Mouse (Mus musculus): ENCODE measurements around the gene Mrps14. TPM values are rescaled to one million over a fixed set of nuclear protein-coding genes. Genes with fewer than 3 reads are reported as not detected.

Gene Mrps14
- polyA plus RNA-seq, 1 experiment, result 76.9 TPM

GRCm38 (mm10) chr1:160153480-160153879 is 41.5 kb upstream of the Mrps14 start, which contains the start of gene Tnn:
Gene Tnn, minus strand, starts transcription at chr1:160153580.
- Histone ChIP-seq H3K9me3 (replicated peaks; ENCODE audit: control insufficient read depth, insufficient read depth, low read length, poor library complexity, severe bottlenecking) (no peaks in the 10 kb centered on the region), H3K36me3 (ENCODE audit: control insufficient read depth, insufficient read depth, low read length, poor library complexity, severe bottlenecking) (no peaks in the 10 kb centered on the region), H3K27me3 (ENCODE audit: control insufficient read depth, insufficient read depth, low read length, poor library complexity, severe bottlenecking) (no peaks in the 10 kb centered on the region; the same call in 1 of the 2 replicates), H3K27ac (ENCODE audit: insufficient read depth, low read length) (no peak within 1 kb of the TSS), H3K4me1 (ENCODE audit: control insufficient read depth, insufficient read depth, low read length) (no peaks in the 10 kb centered on the region), H3K4me3 (ENCODE audit: low read depth, low read length) (no peak within 1 kb of the TSS), H3K9ac (ENCODE audit: low read depth, poor library complexity, severe bottlenecking) (no peak within 1 kb of the TSS)
- TF ChIP-seq POLR2A (IDR thresholded peaks at IDR 0.05; ENCODE audit: insufficient read depth, low read length), result no peak
- TF ChIP-seq CTCF (IDR thresholded peaks at IDR 0.05; ENCODE audit: low read depth, low read length), result no peak
- no peak for TF ChIP-seq EP300 (IDR thresholded peaks at IDR 0.05; ENCODE audit: insufficient read depth, low read depth, low read length)

DNA sequence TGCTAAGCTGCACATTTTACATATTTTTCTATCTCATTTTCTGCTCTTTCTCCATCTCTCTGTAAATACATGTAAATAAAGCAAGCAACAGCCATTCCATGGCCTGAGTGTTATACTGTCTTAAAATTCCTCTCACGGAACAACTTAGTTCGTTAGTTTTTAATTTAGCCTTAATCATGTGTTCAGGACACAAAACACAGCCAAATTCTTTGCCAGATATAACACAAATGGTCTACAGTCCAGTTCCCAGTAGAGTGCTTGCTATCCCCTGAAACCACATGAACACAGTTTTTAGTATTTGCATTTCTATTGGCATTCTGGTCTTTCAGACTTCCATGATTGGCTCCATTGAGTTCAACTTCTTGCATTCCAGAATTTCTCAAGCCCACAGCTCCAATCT is 36.8 kb upstream of the Mrps14 start:
- TF ChIP-seq EP300 (IDR thresholded peaks at IDR 0.05; ENCODE audit: insufficient read depth, low read depth, low read length), result no peak
- TF ChIP-seq POLR2A (IDR thresholded peaks at IDR 0.05; ENCODE audit: insufficient read depth, low read length), result no peak
- no peak for TF ChIP-seq CTCF (IDR thresholded peaks at IDR 0.05; ENCODE audit: low read depth, low read length)
- Histone ChIP-seq H3K27ac (ENCODE audit: insufficient read depth, low read length) (no peak overlapping the region), H3K36me3 (ENCODE audit: control insufficient read depth, insufficient read depth, low read length, poor library complexity, severe bottlenecking) (no peaks in the 10 kb centered on the region), H3K9ac (ENCODE audit: low read depth, poor library complexity, severe bottlenecking) (no peak overlapping the region), H3K27me3 (ENCODE audit: control insufficient read depth, insufficient read depth, low read length, poor library complexity, severe bottlenecking) (no peaks in the 10 kb centered on the region; the same call in 1 of the 2 replicates), H3K4me3 (ENCODE audit: low read depth, low read length) (no peak overlapping the region), H3K4me1 (ENCODE audit: control insufficient read depth, insufficient read depth, low read length) (no peaks in the 10 kb centered on the region), H3K9me3 (replicated peaks; ENCODE audit: control insufficient read depth, insufficient read depth, low read length, poor library complexity, severe bottlenecking) (no peaks in the 10 kb centered on the region)

GRCm38 (mm10) chr1:160166600-160166999 is 28.4 kb upstream of the Mrps14 start:
- TF ChIP-seq POLR2A (IDR thresholded peaks at IDR 0.05; ENCODE audit: insufficient read depth, low read length) (no peak), EP300 (IDR thresholded peaks at IDR 0.05; ENCODE audit: insufficient read depth, low read depth, low read length) (no peak), CTCF (IDR thresholded peaks at IDR 0.05; ENCODE audit: low read depth, low read length) (no peak)
- no peak overlapping the region for H3K9ac ChIP-seq (ENCODE audit: low read depth, poor library complexity, severe bottlenecking)
- no peak overlapping the region for H3K27ac ChIP-seq (ENCODE audit: insufficient read depth, low read length)
- H3K9me3 ChIP-seq (replicated peaks; ENCODE audit: control insufficient read depth, insufficient read depth, low read length, poor library complexity, severe bottlenecking), result no peaks in the 10 kb centered on the region
- no peaks in the 10 kb centered on the region for H3K36me3 ChIP-seq (ENCODE audit: control insufficient read depth, insufficient read depth, low read length, poor library complexity, severe bottlenecking)
- no peaks in the 10 kb centered on the region for H3K4me1 ChIP-seq (ENCODE audit: control insufficient read depth, insufficient read depth, low read length)
- H3K4me3 ChIP-seq (ENCODE audit: low read depth, low read length), result no peak overlapping the region
- no peaks in the 10 kb centered on the region for H3K27me3 ChIP-seq (ENCODE audit: control insufficient read depth, insufficient read depth, low read length, poor library complexity, severe bottlenecking)

DNA sequence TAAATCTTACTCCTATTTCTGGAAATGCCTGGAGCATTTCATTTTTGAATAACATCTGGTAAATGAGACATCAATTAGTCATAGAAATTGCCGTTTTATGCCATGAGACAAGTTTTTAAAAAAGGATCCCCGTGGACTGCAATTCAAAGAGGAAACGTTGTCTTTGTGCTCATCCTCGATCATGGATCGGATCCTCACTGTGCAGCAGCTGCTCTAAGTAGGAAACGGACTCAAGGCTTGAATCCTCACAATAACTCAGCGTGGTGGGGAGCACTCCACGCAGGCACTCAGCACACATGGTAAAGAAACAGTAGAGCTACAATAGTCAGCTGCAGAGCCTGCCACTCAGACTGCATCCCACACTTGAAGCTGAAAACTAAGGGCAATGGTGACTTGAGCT is 18.1 kb upstream of the Mrps14 start:
- Histone ChIP-seq H3K27me3 (ENCODE audit: control insufficient read depth, insufficient read depth, low read length, poor library complexity, severe bottlenecking) (no peaks in the 10 kb centered on the region), H3K36me3 (ENCODE audit: control insufficient read depth, insufficient read depth, low read length, poor library complexity, severe bottlenecking) (no peaks in the 10 kb centered on the region), H3K4me1 (ENCODE audit: control insufficient read depth, insufficient read depth, low read length) (no peaks in the 10 kb centered on the region), H3K27ac (ENCODE audit: insufficient read depth, low read length) (no peak overlapping the region), H3K9ac (ENCODE audit: low read depth, poor library complexity, severe bottlenecking) (no peak overlapping the region), H3K9me3 (replicated peaks; ENCODE audit: control insufficient read depth, insufficient read depth, low read length, poor library complexity, severe bottlenecking) (no peaks in the 10 kb centered on the region), H3K4me3 (ENCODE audit: low read depth, low read length) (no peak overlapping the region)
- TF ChIP-seq CTCF (IDR thresholded peaks at IDR 0.05; ENCODE audit: low read depth, low read length) (no peak), EP300 (IDR thresholded peaks at IDR 0.05; ENCODE audit: insufficient read depth, low read depth, low read length) (no peak), POLR2A (IDR thresholded peaks at IDR 0.05; ENCODE audit: insufficient read depth, low read length) (no peak)

- no peak for TF ChIP-seq POLR2A (IDR thresholded peaks at IDR 0.05; ENCODE audit: insufficient read depth, low read length)
- no peak for TF ChIP-seq CTCF (IDR thresholded peaks at IDR 0.05; ENCODE audit: low read depth, low read length)
- no peak for TF ChIP-seq EP300 (IDR thresholded peaks at IDR 0.05; ENCODE audit: insufficient read depth, low read depth, low read length)
Measured at GRCm38 (mm10) chr1:160181216-160181615, 13.8 kb upstream of the Mrps14 start.

GRCm38 (mm10) chr1:160184506-160184905 is 10.5 kb upstream of the Mrps14 start:
- TF ChIP-seq CTCF (IDR thresholded peaks at IDR 0.05; ENCODE audit: low read depth, low read length), result peak; percentile 64
- TF ChIP-seq POLR2A (IDR thresholded peaks at IDR 0.05; ENCODE audit: insufficient read depth, low read length), result no peak
- no peaks in the 10 kb centered on the region for H3K4me1 ChIP-seq (ENCODE audit: control insufficient read depth, insufficient read depth, low read length)
- H3K27me3 ChIP-seq (ENCODE audit: control insufficient read depth, insufficient read depth, low read length, poor library complexity, severe bottlenecking), result no peaks in the 10 kb centered on the region

More at GRCm38 (mm10) chr1:160181216-160181615, 13.8 kb upstream of the Mrps14 start:
- Histone ChIP-seq H3K9ac (ENCODE audit: low read depth, poor library complexity, severe bottlenecking) (no peak overlapping the region), H3K27ac (ENCODE audit: insufficient read depth, low read length) (no peak overlapping the region), H3K4me1 (ENCODE audit: control insufficient read depth, insufficient read depth, low read length) (no peaks in the 10 kb centered on the region), H3K27me3 (ENCODE audit: control insufficient read depth, insufficient read depth, low read length, poor library complexity, severe bottlenecking) (no peaks in the 10 kb centered on the region), H3K9me3 (replicated peaks; ENCODE audit: control insufficient read depth, insufficient read depth, low read length, poor library complexity, severe bottlenecking) (no peaks in the 10 kb centered on the region), H3K4me3 (ENCODE audit: low read depth, low read length) (no peak overlapping the region), H3K36me3 (ENCODE audit: control insufficient read depth, insufficient read depth, low read length, poor library complexity, severe bottlenecking) (no peaks in the 10 kb centered on the region)

More at GRCm38 (mm10) chr1:160184506-160184905, 10.5 kb upstream of the Mrps14 start:
- Histone ChIP-seq H3K27ac (ENCODE audit: insufficient read depth, low read length) (no peak overlapping the region), H3K4me3 (ENCODE audit: low read depth, low read length) (no peak overlapping the region), H3K9me3 (replicated peaks; ENCODE audit: control insufficient read depth, insufficient read depth, low read length, poor library complexity, severe bottlenecking) (no peaks in the 10 kb centered on the region), H3K9ac (ENCODE audit: low read depth, poor library complexity, severe bottlenecking) (no peak overlapping the region), H3K36me3 (ENCODE audit: control insufficient read depth, insufficient read depth, low read length, poor library complexity, severe bottlenecking) (no peaks in the 10 kb centered on the region)

Measured in ES-Bruce4 (cell line).